Mouse (Mus musculus): ENCODE measurements around the gene Nr2f2. TPM values are rescaled to one million over a fixed set of nuclear protein-coding genes. Genes with fewer than 3 reads are reported as not detected.
A peak's percentile ranks its signal among the peaks of the same experiment; 100 is the strongest.

The Nr2f2 gene
- polyA plus RNA-seq, 1 experiment from 2014 or later, result 113 TPM

- no peaks in the 10 kb centered on the region for H3K4me1 ChIP-seq (ENCODE audit: control insufficient read depth, insufficient read depth, low read length)
- ATAC-seq (ENCODE audit: low FRiP score, low TSS enrichment), result no peak
- H3K4me2 ChIP-seq (ENCODE audit: low read length), result no peak overlapping the region
- no peak overlapping the region for H3K4me3 ChIP-seq (replicated peaks; ENCODE audit: low read depth, low read length)
- WGBS, result 6% methylated on average over 9 of the region's 9 CpGs
- no peak overlapping the region for H3K27ac ChIP-seq (replicated peaks; ENCODE audit: low read depth, low read length)
- no peak overlapping the region for H3K9ac ChIP-seq (replicated peaks; ENCODE audit: low read length)
- peak; percentile 62 for DNase-seq
- H3K36me3 ChIP-seq (ENCODE audit: control insufficient read depth, insufficient read depth, low read length), result no peaks in the 10 kb centered on the region
- H3K27me3 ChIP-seq (ENCODE audit: control insufficient read depth, insufficient read depth, low read length), result peaks cover 84% of the 10 kb centered on the region
- H3K9me3 ChIP-seq (ENCODE audit: control insufficient read depth, low read length), result no peaks in the 10 kb centered on the region
Observed at GRCm38 (mm10) chr7:70324041-70324440, 42.5 kb downstream of the Nr2f2 start.

GRCm38 (mm10) chr7:70305716-70306115 lies 60.8 kb downstream of the Nr2f2 start:
- Histone ChIP-seq H3K4me1 (ENCODE audit: control insufficient read depth, insufficient read depth, low read length) (no peaks in the 10 kb centered on the region), H3K27me3 (ENCODE audit: control insufficient read depth, insufficient read depth, low read length) (no peaks in the 10 kb centered on the region), H3K27ac (replicated peaks; ENCODE audit: low read depth, low read length) (no peak overlapping the region), H3K4me3 (replicated peaks; ENCODE audit: low read depth, low read length) (no peak overlapping the region), H3K9ac (replicated peaks; ENCODE audit: low read length) (no peak overlapping the region), H3K36me3 (ENCODE audit: control insufficient read depth, insufficient read depth, low read length) (no peaks in the 10 kb centered on the region), H3K4me2 (ENCODE audit: low read length) (no peak overlapping the region), H3K9me3 (ENCODE audit: control insufficient read depth, low read length) (no peaks in the 10 kb centered on the region)
- no peak for ATAC-seq (ENCODE audit: low FRiP score, low TSS enrichment)
- WGBS, result 66% methylated on average over 7 of the region's 7 CpGs
- no peak for DNase-seq

DNA sequence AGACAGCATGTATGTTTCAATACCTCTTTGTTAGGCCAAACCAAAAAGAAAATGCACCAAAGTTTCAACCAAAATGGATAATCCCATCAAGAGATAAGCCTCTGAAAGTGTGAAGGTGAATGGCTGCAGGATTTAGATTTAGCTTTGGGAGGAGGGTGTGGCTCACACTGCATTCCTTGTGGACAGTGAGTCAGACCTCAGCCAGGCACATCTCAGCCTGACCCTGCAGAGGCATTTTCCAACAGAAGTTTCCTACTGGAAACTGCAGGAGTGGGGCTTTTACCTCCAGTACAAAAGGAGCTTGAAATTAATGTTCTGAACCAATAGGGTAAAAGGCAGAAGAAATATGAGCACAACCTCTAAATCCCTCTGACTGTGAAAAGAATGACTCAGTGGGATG lies 62.1 kb downstream of the Nr2f2 start:
- no peak for DNase-seq

More for the DNA sequence above, 62.1 kb downstream of the Nr2f2 start:
- Histone ChIP-seq H3K4me2 (ENCODE audit: low read length) (no peak overlapping the region), H3K9me3 (ENCODE audit: control insufficient read depth, low read length) (no peaks in the 10 kb centered on the region), H3K36me3 (ENCODE audit: control insufficient read depth, insufficient read depth, low read length) (no peaks in the 10 kb centered on the region), H3K9ac (replicated peaks; ENCODE audit: low read length) (no peak overlapping the region), H3K27me3 (ENCODE audit: control insufficient read depth, insufficient read depth, low read length) (no peaks in the 10 kb centered on the region), H3K27ac (replicated peaks; ENCODE audit: low read depth, low read length) (no peak overlapping the region), H3K4me3 (replicated peaks; ENCODE audit: low read depth, low read length) (no peak overlapping the region), H3K4me1 (ENCODE audit: control insufficient read depth, insufficient read depth, low read length) (no peaks in the 10 kb centered on the region)
- ATAC-seq (ENCODE audit: low FRiP score, low TSS enrichment), result no peak
